Mouse (Mus musculus) brain, embryonic 18.5 days (tissue): ENCODE measurements around the gene Tyms.
A peak's percentile ranks its signal among the peaks of the same experiment; 100 is the strongest.

Experiments
- DNase-seq: peaks from one replicate; pipeline ENCODE4 v3.0.0-alpha.2; 2012; ENCODE audit warnings: low read depth, low spot score

The Tyms gene

GRCm38 (mm10) chr5:30072825-30073821 lies at the start of gene Tyms:
TSS of gene Tyms (minus strand) at chr5:30073617.
- DNase-seq: peak; percentile 42

DNA sequence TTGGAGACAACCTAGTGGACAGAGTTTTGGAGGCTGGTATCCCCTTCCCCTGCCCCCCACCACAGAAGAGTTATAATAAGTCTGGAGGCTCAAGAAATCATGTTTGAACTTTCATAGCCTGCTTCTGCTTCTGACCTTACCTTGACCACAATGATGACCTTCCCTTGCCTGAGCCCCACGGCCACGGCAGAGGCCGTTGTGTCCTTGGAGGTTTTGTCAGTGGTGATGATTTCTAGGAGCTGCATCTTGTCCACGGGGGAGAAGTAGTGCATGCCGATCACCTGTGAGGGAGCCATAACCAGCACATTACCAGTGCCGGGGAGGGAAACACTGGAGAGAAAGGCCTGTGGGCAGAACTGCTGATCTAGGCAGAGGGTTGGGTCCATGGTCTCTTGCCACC lies 49.1 kb upstream of the Tyms start:
- DNase-seq: no peak

DNA sequence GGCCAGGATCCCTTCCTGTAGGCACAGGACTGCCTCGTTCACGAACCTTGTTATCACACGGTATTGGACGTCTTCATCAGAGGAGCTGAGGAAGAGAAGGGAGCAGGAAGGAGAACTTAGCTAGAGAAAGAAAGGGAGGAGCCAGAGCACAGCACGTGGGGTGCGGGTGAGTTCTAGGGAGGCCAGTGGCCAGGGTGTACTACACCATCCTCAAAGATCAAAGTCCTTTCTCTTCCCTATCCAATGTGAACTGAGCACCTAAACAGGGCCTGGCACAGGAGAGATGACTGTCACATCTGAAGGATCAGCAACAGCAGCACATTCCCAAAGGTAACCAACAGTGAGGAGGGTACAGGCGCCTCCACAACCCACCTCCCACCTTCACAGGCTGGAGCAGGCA lies 46.7 kb upstream of the Tyms start:
- no peak for DNase-seq

DNA sequence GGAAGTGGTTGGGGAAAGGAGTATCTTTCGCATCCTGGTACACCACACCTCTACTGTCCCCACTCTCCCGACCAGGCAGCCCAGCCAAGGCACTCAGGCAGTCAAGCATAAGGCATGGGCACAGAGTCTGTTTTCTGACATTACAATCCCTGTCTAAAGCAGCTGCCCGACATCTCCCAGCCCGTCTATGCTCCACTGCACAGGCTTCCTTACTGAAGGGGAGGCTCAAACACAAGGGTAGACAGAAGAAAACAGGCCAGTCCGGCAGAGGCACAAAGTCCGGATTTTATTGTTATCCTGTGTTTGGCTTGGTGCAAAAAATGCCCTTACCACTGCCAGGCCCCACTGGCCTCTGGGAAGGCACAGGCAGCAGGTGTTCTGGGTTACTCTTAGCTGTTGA lies 45.7 kb upstream of the Tyms start:
- DNase-seq: no peak

DNA sequence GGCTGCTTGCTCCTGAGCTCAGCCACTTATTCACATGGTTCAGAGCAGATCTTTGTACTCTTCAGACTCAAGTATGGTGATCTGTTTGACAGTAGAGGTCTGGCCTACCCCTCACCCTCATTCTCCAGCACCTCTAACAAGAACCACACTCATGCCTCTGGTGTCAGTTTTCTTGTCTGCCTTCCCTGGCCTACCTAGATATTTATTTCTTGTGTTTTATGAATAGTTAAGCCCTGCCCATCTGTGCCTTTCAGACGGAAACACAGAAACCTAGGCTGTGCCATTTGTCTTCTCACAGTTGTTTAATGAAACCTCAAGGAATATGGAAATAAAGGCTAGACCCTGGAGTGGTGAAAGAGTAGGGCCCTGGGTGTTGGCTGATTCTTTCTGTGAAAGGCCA lies 44.6 kb upstream of the Tyms start:
- DNase-seq: no peak

DNA sequence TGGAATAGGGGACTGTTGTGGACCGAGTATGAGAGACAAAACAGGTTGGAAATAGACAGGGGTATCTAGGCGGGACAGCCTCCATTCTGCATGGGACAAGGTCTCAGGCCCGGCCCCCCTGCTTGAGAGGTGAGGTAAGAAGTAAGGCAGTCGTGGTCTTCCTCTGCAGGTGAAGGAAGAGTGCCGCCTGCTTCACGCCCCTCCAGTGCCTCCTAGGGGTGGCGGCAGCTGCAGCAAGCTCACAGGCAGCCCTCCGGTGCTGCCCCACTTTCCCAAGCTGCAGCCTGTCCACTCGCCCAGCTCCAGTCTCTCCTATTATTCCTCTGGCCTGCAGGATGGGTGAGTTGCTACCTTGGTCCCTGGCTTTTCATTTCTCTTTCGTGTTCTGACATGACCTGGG lies 42.3 kb upstream of the Tyms start:
- DNase-seq: no peak

DNA sequence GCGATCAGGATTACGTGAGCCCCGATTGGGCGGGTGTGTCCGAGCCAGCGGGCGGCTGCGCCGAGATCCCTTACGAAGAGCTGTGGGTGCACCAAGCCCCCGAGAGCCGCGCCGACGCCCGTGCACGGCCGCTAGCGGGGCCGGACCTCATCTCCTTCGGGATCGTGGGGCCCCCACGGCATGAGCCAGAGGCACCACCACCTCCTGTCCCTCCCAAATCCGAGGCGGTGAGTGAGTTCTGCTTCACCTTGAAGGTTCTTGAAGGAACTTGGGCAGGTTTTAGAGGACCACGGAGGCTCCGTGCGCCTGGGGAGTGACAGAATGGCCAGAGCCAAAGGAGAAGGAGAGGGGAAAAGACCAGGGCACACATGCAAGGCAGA lies 41.3 kb upstream of the Tyms start:
- DNase-seq: no peak

GRCm38 (mm10) chr5:30113881-30114760 lies 40.7 kb upstream of the Tyms start:
- DNase-seq: peak; percentile 56

DNA sequence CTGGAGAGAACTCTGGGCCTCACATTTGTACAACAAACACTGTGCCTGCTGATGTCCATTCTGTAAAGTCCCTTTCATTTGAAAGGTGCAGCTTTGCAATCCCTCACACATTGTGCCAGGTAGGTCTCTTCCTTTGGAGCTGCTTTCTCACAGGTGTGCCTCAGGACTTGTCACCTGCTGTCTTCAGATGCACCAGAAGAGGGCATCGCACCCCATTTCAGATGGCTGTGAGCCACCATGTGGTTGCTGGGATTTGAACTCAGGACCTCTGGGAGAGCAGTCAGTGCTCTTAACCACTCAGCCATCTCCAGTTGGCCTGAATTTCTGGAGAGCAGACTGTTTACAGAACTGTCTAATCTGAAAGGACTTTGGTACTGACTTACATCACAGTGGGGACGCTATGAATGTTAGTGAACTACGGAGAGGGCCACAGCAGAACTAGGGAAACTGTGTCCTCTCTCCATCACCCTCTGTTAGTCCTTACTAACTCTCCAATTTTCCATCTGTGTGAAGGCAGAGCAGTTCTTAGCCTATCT lies 39.2 kb upstream of the Tyms start:
- no peak for DNase-seq

GRCm38 (mm10) chr5:30111771-30112170 lies 38.4 kb upstream of the Tyms start:
- no peak for DNase-seq

DNA sequence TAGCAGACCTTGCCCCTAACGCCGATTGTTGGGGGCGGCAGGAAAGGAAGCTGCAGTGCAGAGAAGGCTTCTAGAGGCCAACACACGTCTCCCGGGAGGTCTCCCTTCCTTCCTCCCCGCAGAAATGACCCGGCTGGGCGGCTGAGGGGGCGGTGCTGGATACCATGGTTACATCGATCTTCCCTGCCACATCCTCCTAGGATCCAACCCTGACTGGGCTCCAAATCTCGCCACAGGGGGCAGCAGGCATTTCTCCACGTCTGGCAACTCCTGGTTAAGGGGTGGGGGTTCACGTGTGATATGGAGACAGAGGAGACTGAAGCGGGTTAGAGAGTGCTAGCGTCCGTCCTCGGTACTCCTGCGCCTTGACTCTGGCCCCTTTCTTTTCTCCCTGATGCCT lies 37.7 kb upstream of the Tyms start:
- no peak for DNase-seq

GRCm38 (mm10) chr5:30110371-30111060 lies 37.1 kb upstream of the Tyms start:
- DNase-seq: no peak

DNA sequence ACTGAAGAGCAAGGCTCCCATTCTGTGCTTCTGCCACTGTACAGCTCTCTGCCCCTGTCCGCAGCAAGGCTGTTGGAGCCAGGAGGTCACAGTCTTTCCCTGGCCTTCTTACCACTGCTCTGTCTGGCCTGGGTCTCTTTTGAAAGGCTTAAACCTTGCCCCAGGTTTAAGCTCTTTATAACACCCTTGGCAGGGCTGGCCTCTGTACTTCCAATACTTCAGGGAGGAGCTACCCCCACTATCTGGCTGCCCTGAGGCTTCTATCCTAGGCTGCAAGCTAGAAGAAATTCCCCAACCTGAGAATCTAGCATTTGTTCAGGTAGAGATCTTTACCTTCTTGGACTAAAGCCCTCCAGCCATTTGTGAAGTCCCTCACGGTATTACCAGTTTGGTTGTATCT lies 36.5 kb upstream of the Tyms start:
- DNase-seq: no peak

DNA sequence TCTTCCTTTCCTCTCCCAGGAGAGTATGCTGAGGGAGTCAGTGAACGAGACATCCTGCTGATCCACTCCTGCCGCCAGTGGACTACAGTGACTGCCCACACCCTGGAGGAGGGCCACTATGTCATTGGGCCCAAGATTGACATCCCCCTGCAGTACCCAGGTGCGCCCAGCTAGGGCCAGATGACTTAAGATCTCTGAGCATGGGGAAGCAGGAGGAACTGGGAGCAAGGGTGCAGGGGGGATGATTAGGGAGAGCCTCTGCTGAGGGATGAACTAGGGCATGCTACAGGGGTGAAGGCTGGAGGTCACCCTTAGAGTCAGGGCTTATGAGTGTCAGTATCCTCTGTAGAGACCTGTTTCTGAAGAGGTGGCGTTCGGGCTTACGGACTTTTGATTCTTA lies 34.8 kb upstream of the Tyms start:
- DNase-seq: no peak

DNA sequence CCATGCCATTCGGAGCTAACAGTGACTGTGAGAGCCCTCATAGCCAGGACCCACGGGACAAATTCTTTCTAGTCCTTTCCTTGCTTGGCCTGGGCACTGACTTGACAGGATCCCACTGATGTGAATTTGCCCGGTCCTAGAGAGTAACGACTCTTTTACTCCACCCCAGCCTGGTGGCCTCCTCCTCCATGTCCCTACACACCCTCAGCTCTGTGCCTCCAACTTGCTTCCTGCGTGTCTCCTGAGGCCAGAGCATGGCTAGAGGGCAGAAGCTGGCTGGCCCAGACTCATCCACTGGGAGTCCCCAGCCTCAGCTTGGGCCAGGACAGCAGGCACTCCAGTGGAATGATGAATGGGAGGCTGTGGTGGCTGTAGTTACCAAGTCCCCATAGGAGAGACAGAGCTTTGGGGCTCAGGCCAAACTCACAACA lies 34.2 kb upstream of the Tyms start:
- no peak for DNase-seq

DNA sequence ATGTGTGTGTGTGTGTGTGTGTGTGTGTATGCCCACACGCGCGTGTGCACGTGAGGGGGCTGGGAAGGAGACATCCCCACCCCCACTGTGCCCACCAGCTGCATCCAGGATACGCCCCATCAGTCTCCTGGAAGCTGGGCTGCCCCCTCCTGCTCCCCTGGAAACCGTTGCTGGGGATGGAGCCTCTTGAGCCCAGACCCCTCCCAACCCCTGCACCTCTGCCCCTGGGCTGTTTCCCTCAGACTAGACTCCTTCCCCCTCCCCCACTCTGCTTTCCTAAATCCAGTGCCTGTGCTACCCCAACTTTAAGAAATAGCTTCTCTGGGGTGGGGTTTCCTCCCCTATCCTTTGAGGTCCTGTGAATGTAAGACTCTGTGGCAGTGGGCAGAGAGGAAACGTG lies 33.8 kb upstream of the Tyms start:
- DNase-seq: no peak

- no peak for DNase-seq
These were observed 33.3 kb upstream of the Tyms start for GRCm38 (mm10) chr5:30106756-30107155.

GRCm38 (mm10) chr5:30105668-30106300 lies 32.4 kb upstream of the Tyms start, which contains the start of gene 3110082J24Rik:
TSS of gene 3110082J24Rik (minus strand) at chr5:30106086.
- no peak for DNase-seq

GRCm38 (mm10) chr5:30104841-30105667 lies 31.6 kb upstream of the Tyms start, which contains the start of gene Garem2:
TSS of gene Garem2 (plus strand) at chr5:30105161.
- DNase-seq: no peak

DNA sequence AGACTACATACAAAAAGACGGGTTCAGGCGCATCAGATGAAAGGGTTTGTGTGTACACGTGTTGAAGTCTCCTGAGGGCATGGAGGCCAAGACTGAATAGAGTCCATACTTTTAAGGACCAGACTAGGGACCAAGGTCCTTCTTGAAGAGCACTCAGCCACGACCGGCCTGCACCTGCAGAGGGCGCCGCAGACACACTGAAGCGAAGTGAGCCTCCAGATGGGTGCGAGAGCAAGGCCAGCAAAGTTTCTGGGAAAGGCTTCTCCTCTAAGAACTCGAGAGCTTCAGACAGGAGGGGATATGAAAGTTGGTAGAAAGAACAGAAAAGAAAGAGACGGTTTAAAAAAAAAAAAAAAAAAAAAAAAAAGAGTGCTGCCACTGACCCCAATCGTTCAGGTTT lies 30.9 kb upstream of the Tyms start:
- DNase-seq: no peak
